Mouse (Mus musculus): ENCODE results near the gene Tab1. TPM values are rescaled to one million over a fixed set of nuclear protein-coding genes. Genes with fewer than 3 reads are reported as not detected.

Tab1 gene
- polyA plus RNA-seq, 1 experiment from 2014 or later = 47.5 TPM

DNA sequence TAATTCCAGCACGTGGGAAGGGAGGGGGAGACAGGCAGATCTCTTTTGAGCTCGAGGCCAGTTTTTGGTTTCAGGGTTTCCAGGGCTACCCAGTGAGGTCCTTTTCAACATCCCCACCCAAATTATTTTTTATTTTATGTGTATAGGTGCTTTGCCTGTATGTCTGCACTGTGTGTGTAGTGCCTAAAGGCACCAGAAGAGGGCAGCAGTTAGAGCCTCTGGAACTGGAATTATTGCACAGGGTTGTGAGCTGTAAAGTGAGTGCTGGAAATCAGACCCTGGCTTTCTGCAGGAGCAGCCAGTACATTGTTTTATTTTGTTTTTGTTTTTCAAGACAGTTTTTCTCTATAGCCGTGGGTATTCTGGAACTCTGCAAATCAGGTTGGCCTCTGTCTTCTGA lies 9.2 kb downstream of the Tab1 start:
- H3K4me2 ChIP-seq (replicated peaks) = no peak overlapping the region
- H3K9me3 ChIP-seq = no peaks in the 10 kb centered on the region
- no peak for ATAC-seq (ENCODE audit: insufficient number of reproducible peaks, insufficient read depth, low FRiP score, low TSS enrichment)
- H3K27me3 ChIP-seq = no peaks in the 10 kb centered on the region
- H3K36me3 ChIP-seq = peaks cover 38% of the 10 kb centered on the region
- H3K9ac ChIP-seq = no peak overlapping the region
- WGBS = 93% methylated on average over 3 of the region's 3 CpGs
- no peak overlapping the region for H3K27ac ChIP-seq
- 0 out of 2 replicates have a peak, but pooled peaks cover 7% of the 10 kb centered on the region for H3K4me1 ChIP-seq
- no peak overlapping the region for H3K4me3 ChIP-seq

GRCm38 (mm10) chr15:80143760-80144159 lies 10.8 kb downstream of the Tab1 start:
- Histone ChIP-seq H3K4me1 (peaks cover 4% of the 10 kb centered on the region; the same call in 1 of the 2 replicates), H3K27ac (no peak overlapping the region), H3K4me2 (replicated peaks) (no peak overlapping the region), H3K27me3 (no peaks in the 10 kb centered on the region), H3K4me3 (no peak overlapping the region), H3K36me3 (peaks cover 44% of the 10 kb centered on the region), H3K9me3 (no peaks in the 10 kb centered on the region), H3K9ac (no peak overlapping the region)
- no peak for ATAC-seq (ENCODE audit: insufficient number of reproducible peaks, insufficient read depth, low FRiP score, low TSS enrichment)
- WGBS = 95% methylated on average over 6 of the region's 6 CpGs

- Histone ChIP-seq H3K9ac (no peak overlapping the region), H3K4me1 (peaks cover 4% of the 10 kb centered on the region; the same call in 1 of the 2 replicates), H3K4me2 (replicated peaks) (no peak overlapping the region), H3K27me3 (no peaks in the 10 kb centered on the region), H3K4me3 (no peak overlapping the region), H3K27ac (no peak overlapping the region), H3K9me3 (no peaks in the 10 kb centered on the region), H3K36me3 (peaks cover 56% of the 10 kb centered on the region)
- ATAC-seq (ENCODE audit: insufficient number of reproducible peaks, insufficient read depth, low FRiP score, low TSS enrichment) = no peak
- WGBS = 89% methylated on average over 5 of the region's 5 CpGs
Measured at GRCm38 (mm10) chr15:80145397-80145796, 12.5 kb downstream of the Tab1 start.

- ATAC-seq (ENCODE audit: insufficient number of reproducible peaks, insufficient read depth, low FRiP score, low TSS enrichment) = no peak
- H3K9me3 ChIP-seq = no peaks in the 10 kb centered on the region
- no peak overlapping the region for H3K4me2 ChIP-seq (replicated peaks)
- peaks cover 56% of the 10 kb centered on the region for H3K36me3 ChIP-seq
- no peaks in the 10 kb centered on the region for H3K27me3 ChIP-seq
- no peak overlapping the region for H3K9ac ChIP-seq
- H3K27ac ChIP-seq = peak overlapping the region; percentile 55; the same call in 1 of the 2 replicates
- H3K4me3 ChIP-seq = no peak overlapping the region
- 70% methylated on average over 6 of the region's 6 CpGs for WGBS
- peaks cover 4% of the 10 kb centered on the region; the same call in 1 of the 2 replicates for H3K4me1 ChIP-seq
Measured at GRCm38 (mm10) chr15:80146153-80146552, 13.2 kb downstream of the Tab1 start.

- Histone ChIP-seq H3K27me3 (no peaks in the 10 kb centered on the region), H3K9ac (no peak overlapping the region), H3K36me3 (peaks cover 51% of the 10 kb centered on the region), H3K27ac (no peak overlapping the region), H3K4me3 (no peak overlapping the region), H3K4me2 (replicated peaks) (no peak overlapping the region), H3K4me1 (peaks cover 4% of the 10 kb centered on the region; the same call in 1 of the 2 replicates), H3K9me3 (no peaks in the 10 kb centered on the region)
- WGBS = 89% methylated on average over 14 of the region's 14 CpGs
- no peak for ATAC-seq (ENCODE audit: insufficient number of reproducible peaks, insufficient read depth, low FRiP score, low TSS enrichment)
Measured at GRCm38 (mm10) chr15:80147090-80147489, 14.2 kb downstream of the Tab1 start.

DNA sequence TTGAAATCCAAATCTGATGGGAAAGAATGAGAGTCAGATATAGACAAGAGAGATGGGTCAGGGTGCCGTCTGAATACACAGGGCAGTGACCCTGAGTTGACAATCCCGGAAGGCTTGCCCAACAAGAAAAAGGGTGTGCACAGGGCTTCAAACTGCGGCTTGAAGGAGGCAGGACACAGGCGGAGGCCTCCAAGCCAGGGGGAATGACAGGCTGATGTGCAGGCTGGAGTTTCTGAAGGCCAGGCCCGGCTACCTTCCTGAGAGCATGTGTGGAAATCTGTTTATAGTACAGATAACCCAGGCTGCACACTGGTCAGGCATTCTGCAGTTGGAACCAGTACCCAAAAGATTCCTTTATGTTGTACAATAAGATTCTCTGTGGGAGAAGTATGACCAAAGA lies 14.6 kb downstream of the Tab1 start:
- Histone ChIP-seq H3K4me3 (no peak overlapping the region), H3K9ac (no peak overlapping the region), H3K36me3 (peaks cover 51% of the 10 kb centered on the region), H3K27ac (no peak overlapping the region), H3K4me2 (replicated peaks) (no peak overlapping the region), H3K27me3 (no peaks in the 10 kb centered on the region), H3K4me1 (peaks cover 4% of the 10 kb centered on the region; the same call in 1 of the 2 replicates), H3K9me3 (no peaks in the 10 kb centered on the region)
- no peak for ATAC-seq (ENCODE audit: insufficient number of reproducible peaks, insufficient read depth, low FRiP score, low TSS enrichment)
- 81% methylated on average over 5 of the region's 5 CpGs for WGBS

DNA sequence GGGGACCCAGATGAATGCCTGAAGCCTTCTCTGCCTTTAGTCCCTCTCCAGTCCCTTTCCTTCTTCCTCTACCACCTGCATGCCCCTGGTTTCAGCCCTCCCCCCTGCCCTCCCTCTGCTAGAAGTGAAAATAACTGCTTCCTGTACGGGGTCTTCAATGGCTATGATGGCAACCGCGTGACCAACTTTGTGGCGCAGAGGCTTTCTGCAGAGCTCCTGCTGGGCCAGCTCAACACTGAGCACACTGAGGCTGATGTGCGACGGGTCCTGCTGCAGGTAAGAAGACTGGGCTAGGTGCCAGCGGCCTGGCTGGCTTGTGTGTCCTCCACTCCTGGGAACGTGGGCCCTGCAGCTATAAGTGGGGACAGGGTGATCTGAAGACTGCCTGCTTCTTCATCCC lies 15.6 kb downstream of the Tab1 start:
- ATAC-seq (ENCODE audit: insufficient number of reproducible peaks, insufficient read depth, low FRiP score, low TSS enrichment) = no peak
- H3K4me3 ChIP-seq = no peak overlapping the region
- no peak overlapping the region for H3K27ac ChIP-seq
- H3K4me2 ChIP-seq (replicated peaks) = no peak overlapping the region
- no peak overlapping the region for H3K9ac ChIP-seq
- H3K36me3 ChIP-seq = peaks cover 56% of the 10 kb centered on the region
- H3K4me1 ChIP-seq = peaks cover 4% of the 10 kb centered on the region; the same call in 1 of the 2 replicates
- no peaks in the 10 kb centered on the region for H3K27me3 ChIP-seq
- H3K9me3 ChIP-seq = no peaks in the 10 kb centered on the region
- WGBS = 95% methylated on average over 8 of the region's 8 CpGs

DNA sequence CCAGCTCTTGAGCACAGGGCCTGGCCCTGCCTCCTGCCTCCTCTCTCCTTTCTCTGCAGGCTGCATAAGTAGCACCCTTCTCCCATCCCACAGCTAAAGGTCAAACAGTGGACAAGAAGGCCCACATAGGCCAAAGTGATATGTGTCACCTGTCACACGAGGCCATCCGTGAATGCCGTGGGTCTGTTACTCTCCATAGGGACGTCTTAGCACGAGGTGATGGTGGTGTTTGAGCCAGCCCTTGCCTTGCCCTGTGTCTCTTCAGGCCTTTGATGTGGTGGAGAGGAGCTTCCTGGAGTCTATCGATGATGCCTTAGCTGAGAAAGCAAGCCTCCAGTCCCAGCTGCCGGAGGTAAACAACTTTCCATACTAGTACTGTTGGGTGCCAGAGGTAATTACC lies 16.6 kb downstream of the Tab1 start:
- H3K27ac ChIP-seq = no peak overlapping the region
- ATAC-seq (ENCODE audit: insufficient number of reproducible peaks, insufficient read depth, low FRiP score, low TSS enrichment) = no peak
- H3K9ac ChIP-seq = no peak overlapping the region
- no peak overlapping the region for H3K4me3 ChIP-seq
- no peaks in the 10 kb centered on the region for H3K9me3 ChIP-seq
- H3K36me3 ChIP-seq = peaks cover 57% of the 10 kb centered on the region
- H3K4me1 ChIP-seq = peaks cover 4% of the 10 kb centered on the region; the same call in 1 of the 2 replicates
- no peak overlapping the region for H3K4me2 ChIP-seq (replicated peaks)
- no peaks in the 10 kb centered on the region for H3K27me3 ChIP-seq
- 95% methylated on average over 7 of the region's 7 CpGs for WGBS

GRCm38 (mm10) chr15:80152663-80153062 lies 19.7 kb downstream of the Tab1 start:
- Histone ChIP-seq H3K27me3 (no peaks in the 10 kb centered on the region), H3K27ac (0 out of 2 replicates have a peak overlapping the region, but pooled peaks have one; percentile 30), H3K9ac (no peak overlapping the region; the same call in 1 of the 2 replicates), H3K4me2 (replicated peaks) (no peak overlapping the region), H3K9me3 (no peaks in the 10 kb centered on the region), H3K36me3 (peaks cover 84% of the 10 kb centered on the region), H3K4me3 (no peak overlapping the region), H3K4me1 (peaks cover 2% of the 10 kb centered on the region; the same call in 1 of the 2 replicates)
- 86% methylated on average over 10 of the region's 10 CpGs for WGBS
- ATAC-seq (ENCODE audit: insufficient number of reproducible peaks, insufficient read depth, low FRiP score, low TSS enrichment) = no peak

GRCm38 (mm10) chr15:80153757-80154156 lies 20.8 kb downstream of the Tab1 start:
- no peaks in the 10 kb centered on the region for H3K9me3 ChIP-seq
- H3K36me3 ChIP-seq = peaks cover 89% of the 10 kb centered on the region
- 0 out of 2 replicates have a peak, but pooled peaks have one; percentile 2 for ATAC-seq (ENCODE audit: insufficient number of reproducible peaks, insufficient read depth, low FRiP score, low TSS enrichment)
- no peaks in the 10 kb centered on the region for H3K27me3 ChIP-seq
- WGBS = 87% methylated on average over 11 of the region's 11 CpGs
- H3K9ac ChIP-seq = no peak overlapping the region
- no peak overlapping the region for H3K4me2 ChIP-seq (replicated peaks)
- H3K4me3 ChIP-seq = no peak overlapping the region
- H3K27ac ChIP-seq = no peak overlapping the region
- H3K4me1 ChIP-seq = peaks cover 13% of the 10 kb centered on the region

GRCm38 (mm10) chr15:80155707-80156106 lies 22.8 kb downstream of the Tab1 start:
- peaks cover 32% of the 10 kb centered on the region for H3K4me1 ChIP-seq
- H3K9ac ChIP-seq = no peak overlapping the region
- H3K36me3 ChIP-seq = peaks cover 86% of the 10 kb centered on the region
- no peak for ATAC-seq (ENCODE audit: insufficient number of reproducible peaks, insufficient read depth, low FRiP score, low TSS enrichment)
- no peak overlapping the region for H3K4me2 ChIP-seq (replicated peaks)
- no peaks in the 10 kb centered on the region for H3K27me3 ChIP-seq
- no peaks in the 10 kb centered on the region for H3K9me3 ChIP-seq
- WGBS = 90% methylated on average over 8 of the region's 8 CpGs
- no peak overlapping the region for H3K27ac ChIP-seq
- no peak overlapping the region for H3K4me3 ChIP-seq

DNA sequence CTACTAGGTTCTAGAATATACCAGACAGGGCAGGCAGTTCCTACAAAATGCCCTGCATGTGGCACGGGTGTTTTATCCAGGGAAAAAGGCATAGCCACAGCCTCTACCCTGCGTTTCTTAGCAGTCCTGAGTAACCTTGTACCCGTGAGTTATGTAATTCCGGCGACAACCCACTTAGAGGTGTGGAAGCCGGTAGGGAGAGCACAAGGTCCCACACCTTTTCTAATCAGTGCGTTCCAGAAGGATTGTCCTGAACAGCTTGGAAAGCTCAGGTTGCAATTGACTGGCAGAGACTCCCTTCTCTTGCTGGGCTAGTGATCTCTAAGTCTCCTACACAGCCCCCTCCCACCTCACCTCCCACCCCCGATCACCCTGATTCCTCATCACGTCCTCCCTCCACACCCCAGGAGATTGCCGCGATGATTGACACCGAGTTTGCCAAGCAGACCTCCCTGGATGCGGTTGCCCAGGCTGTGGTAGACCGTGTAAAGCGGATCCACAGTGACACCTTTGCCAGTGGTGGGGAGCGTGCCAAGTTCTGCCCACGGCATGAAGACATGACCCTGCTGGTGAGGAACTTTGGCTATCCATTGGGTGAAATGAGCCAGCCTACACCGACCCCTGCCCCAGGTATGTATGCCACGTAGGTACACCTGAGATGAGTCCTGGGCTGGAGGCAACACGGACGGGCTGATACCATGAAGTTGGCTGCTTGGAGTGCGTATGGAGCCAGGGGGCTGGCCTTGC lies 24.4 kb downstream of the Tab1 start:
- ATAC-seq (ENCODE audit: insufficient number of reproducible peaks, insufficient read depth, low FRiP score, low TSS enrichment) = no peak
- no peak overlapping the region for H3K4me2 ChIP-seq (replicated peaks)
- no peaks in the 10 kb centered on the region for H3K27me3 ChIP-seq
- H3K9ac ChIP-seq = no peak overlapping the region
- H3K36me3 ChIP-seq = peaks cover 93% of the 10 kb centered on the region
- H3K4me3 ChIP-seq = no peak overlapping the region
- peaks cover 35% of the 10 kb centered on the region for H3K4me1 ChIP-seq
- no peaks in the 10 kb centered on the region for H3K9me3 ChIP-seq
- H3K27ac ChIP-seq = no peak overlapping the region
- 91% methylated on average over 22 of the region's 22 CpGs for WGBS
